Mouse (Mus musculus) liver, postnatal 0 days (tissue): ENCODE measurements at regions not wholly inside any gene's neighbourhood (a gene's known extent, or its start where the extent isn't known, plus 50 kb on each side); places are given as distances from the start of the nearest gene placed in this dataset.

ENCODE experiments used
- ATAC-seq: fragments of 200-750 bp; cut with Nextera tagmentation; 2 replicates; pipeline ENCODE4 v1.8.0; 2017; ENCODE audit warnings: mild to moderate bottlenecking, moderate library complexity
- DNase-seq: peaks from one replicate; pipeline ENCODE4 v3.0.0-alpha.2; 2016
- H3K27ac ChIP-seq: fragments of 300-500 bp; sonication (generic); 2 replicates; pipeline ENCODE4 v1.5.1; 2014; ENCODE audit warnings: antibody characterized with exemption, moderate library complexity, mild to moderate bottlenecking, low read depth
- H3K27me3 ChIP-seq: fragments of 300-500 bp; sonication (generic); 2 replicates; pipeline ENCODE4 v1.6.1; 2014; ENCODE audit warnings: low read length, control low read depth, mixed read lengths; ENCODE audit not compliant: insufficient read depth
- H3K36me3 ChIP-seq: fragments of 300-500 bp; sonication (generic); replicated peaks from 2 replicates; pipeline ENCODE4 v1.6.1; 2014; ENCODE audit warnings: mild to moderate bottlenecking, control low read depth, low read length, moderate library complexity, mixed read lengths; ENCODE audit not compliant: insufficient read depth
- H3K4me1 ChIP-seq: fragments of 300-500 bp; sonication (generic); 2 replicates; pipeline ENCODE4 v1.6.1; 2014; ENCODE audit warnings: antibody characterized with exemption, mild to moderate bottlenecking, control low read depth; ENCODE audit not compliant: insufficient read depth
- H3K4me2 ChIP-seq: fragments of 300-500 bp; sonication (generic); 2 replicates; pipeline ENCODE4 v1.6.1; 2014; ENCODE audit warnings: low read depth, mild to moderate bottlenecking, low read length, moderate library complexity, mixed read lengths
- H3K4me3 ChIP-seq: fragments of 300-500 bp; sonication (generic); 2 replicates; pipeline ENCODE4 v1.5.1; 2014; ENCODE audit warnings: low read depth, low read length
- H3K9ac ChIP-seq: fragments of 300-500 bp; sonication (generic); replicated peaks from 2 replicates; pipeline ENCODE4 v1.6.1; 2014; ENCODE audit warnings: mild to moderate bottlenecking, moderate library complexity
- H3K9me3 ChIP-seq: fragments of 300-500 bp; sonication (generic); 2 replicates; pipeline ENCODE4 v1.6.1; 2016; ENCODE audit warnings: mild to moderate bottlenecking, control low read depth, low read length, mixed read lengths
- CTCF ChIP-seq: sonication (generic); IDR thresholded peaks from 2 replicates; pipeline ENCODE4 v1.5.1; 2016; ENCODE audit warnings: antibody characterized with exemption, low read depth
- EP300 ChIP-seq: IDR thresholded peaks from 2 replicates; pipeline ENCODE4 v1.6.1; 2016; ENCODE audit warnings: antibody characterized with exemption, low read depth, mild to moderate bottlenecking
- WGBS: fragments of 180-500 bp; shearing (Covaris S2); extraction: QIAGEN DNeasy Blood & Tissue Kit; methylation state at CpG from one replicate; pipeline ENCODE4 v1.1.7; 2014; ENCODE audit not compliant: insufficient replicate concordance; 5-methylcytosine and 5-hydroxymethylcytosine counted together

GRCm38 (mm10) chr6:32707417-32707816, 119.4 kb upstream of the Plxna4 start:
- Histone ChIP-seq H3K36me3 (no peaks in the 10 kb centered on the region), H3K9ac (no peak overlapping the region), H3K4me1 (no peaks in the 10 kb centered on the region), H3K27me3 (no peaks in the 10 kb centered on the region), H3K4me3 (no peak overlapping the region), H3K4me2 (no peak overlapping the region), H3K27ac (no peak overlapping the region), H3K9me3 (no peaks in the 10 kb centered on the region)
- TF ChIP-seq CTCF (no peak), EP300 (no peak)
- ATAC-seq = no peak
- WGBS = 48% methylated on average over 1 of the region's 1 CpGs
- DNase-seq = no peak

GRCm38 (mm10) chr6:32706376-32706775, 118.4 kb upstream of the Plxna4 start:
- H3K9me3 ChIP-seq = no peaks in the 10 kb centered on the region
- no peaks in the 10 kb centered on the region for H3K27me3 ChIP-seq
- 76% methylated on average over 1 of the region's 1 CpGs for WGBS
- ATAC-seq (no peak), DNase-seq (no peak)
- H3K4me3 ChIP-seq = no peak overlapping the region
- H3K36me3 ChIP-seq = no peaks in the 10 kb centered on the region
- H3K9ac ChIP-seq = no peak overlapping the region
- H3K4me1 ChIP-seq = no peaks in the 10 kb centered on the region
- no peak overlapping the region for H3K4me2 ChIP-seq
- no peak overlapping the region for H3K27ac ChIP-seq
- no peak for TF ChIP-seq CTCF
- no peak for TF ChIP-seq EP300

- H3K4me3 ChIP-seq = no peak overlapping the region
- no peak for TF ChIP-seq EP300
- no peak for TF ChIP-seq CTCF
- H3K9me3 ChIP-seq = no peaks in the 10 kb centered on the region
- H3K27ac ChIP-seq = no peak overlapping the region
- H3K9ac ChIP-seq = no peak overlapping the region
- no peak overlapping the region for H3K4me2 ChIP-seq
- ATAC-seq (no peak), DNase-seq (no peak)
- 88% methylated on average over 8 of the region's 8 CpGs for WGBS
- no peaks in the 10 kb centered on the region for H3K36me3 ChIP-seq
- H3K4me1 ChIP-seq = no peaks in the 10 kb centered on the region
- H3K27me3 ChIP-seq = no peaks in the 10 kb centered on the region
Observed at GRCm38 (mm10) chr6:32703466-32703865, 115.5 kb upstream of the Plxna4 start.

GRCm38 (mm10) chr6:32702245-32702791, 114.3 kb upstream of the Plxna4 start:
- Histone ChIP-seq H3K9me3 (no peaks in the 10 kb centered on the region), H3K4me2 (no peak overlapping the region), H3K27ac (no peak overlapping the region), H3K9ac (no peak overlapping the region), H3K27me3 (no peaks in the 10 kb centered on the region), H3K4me3 (no peak overlapping the region), H3K4me1 (no peaks in the 10 kb centered on the region), H3K36me3 (no peaks in the 10 kb centered on the region)
- ATAC-seq (no peak), DNase-seq (no peak)
- 86% methylated on average over 11 of the region's 11 CpGs for WGBS
- no peak for TF ChIP-seq CTCF
- no peak for TF ChIP-seq EP300

- Histone ChIP-seq H3K9me3 (no peaks in the 10 kb centered on the region), H3K4me1 (no peaks in the 10 kb centered on the region), H3K9ac (no peak overlapping the region), H3K4me3 (no peak overlapping the region), H3K27ac (no peak overlapping the region), H3K27me3 (no peaks in the 10 kb centered on the region), H3K4me2 (no peak overlapping the region), H3K36me3 (no peaks in the 10 kb centered on the region)
- DNase-seq (no peak), ATAC-seq (no peak)
- WGBS = 83% methylated on average over 1 of the region's 1 CpGs
- TF ChIP-seq CTCF (no peak), EP300 (no peak)
Observed at GRCm38 (mm10) chr6:32699811-32700210, 111.8 kb upstream of the Plxna4 start.

GRCm38 (mm10) chr6:32697771-32698270, 109.8 kb upstream of the Plxna4 start:
- Histone ChIP-seq H3K4me3 (no peak overlapping the region), H3K36me3 (no peaks in the 10 kb centered on the region), H3K27me3 (no peaks in the 10 kb centered on the region), H3K9ac (no peak overlapping the region), H3K4me2 (no peak overlapping the region), H3K4me1 (no peaks in the 10 kb centered on the region), H3K9me3 (no peaks in the 10 kb centered on the region), H3K27ac (no peak overlapping the region)
- 61% methylated on average over 3 of the region's 3 CpGs for WGBS
- DNase-seq (no peak), ATAC-seq (no peak)
- TF ChIP-seq CTCF (no peak), EP300 (no peak)

GRCm38 (mm10) chr6:32696037-32696436, 108.0 kb upstream of the Plxna4 start:
- Histone ChIP-seq H3K9ac (no peak overlapping the region), H3K4me2 (no peak overlapping the region), H3K27ac (no peak overlapping the region), H3K27me3 (no peaks in the 10 kb centered on the region), H3K9me3 (no peaks in the 10 kb centered on the region), H3K4me1 (no peaks in the 10 kb centered on the region), H3K4me3 (no peak overlapping the region), H3K36me3 (no peaks in the 10 kb centered on the region)
- ATAC-seq (no peak), DNase-seq (no peak)
- WGBS = 68% methylated on average over 2 of the region's 2 CpGs
- TF ChIP-seq CTCF (no peak), EP300 (no peak)
